Mouse (Mus musculus): ENCODE measurements around the gene Angptl8.

DNA sequence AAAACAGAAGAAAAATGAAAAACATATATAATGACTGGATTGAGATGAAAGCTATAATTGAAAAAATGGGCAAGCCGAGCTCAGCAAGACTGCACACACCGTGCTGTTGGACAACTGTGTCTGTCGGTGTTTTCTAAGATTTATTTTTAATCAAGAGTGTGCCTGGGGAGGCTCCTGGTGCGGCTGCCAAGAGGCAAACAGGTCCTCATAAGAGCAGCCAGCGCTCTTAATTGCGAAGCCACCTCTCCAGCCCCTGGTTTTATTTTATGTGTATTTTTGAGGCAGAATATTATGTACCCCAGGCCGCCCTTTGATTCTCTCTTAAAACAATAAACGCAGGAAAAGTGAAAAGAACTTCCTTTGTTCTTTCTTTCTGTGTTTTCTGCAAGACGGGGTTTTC is 47.1 kb upstream of the Angptl8 start:
- TF ChIP-seq CHD2 (IDR thresholded peaks at IDR 0.05; ENCODE audit: low read depth, low read length) (no peak), HCFC1 (IDR thresholded peaks at IDR 0.05; ENCODE audit: borderline replicate concordance, insufficient read depth, low read length) (no peak)

Measured in ES-E14 (cell line).